Mouse (Mus musculus): ENCODE measurements around the gene Ms4a1. TPM values are rescaled to one million over a fixed set of nuclear protein-coding genes. Genes with fewer than 3 reads are reported as not detected.

The Ms4a1 gene
- 47.6 TPM for polyA plus RNA-seq (2014; fragmentation: Illumina TruSeq; extraction: RNeasy Lipid Tissue Mini Kit (QIAGEN cat#74804); ENCODE audit: low read depth, low replicate concordance)

GRCm38 (mm10) chr19:11266052-11266845 is at the start of gene Ms4a1:
TSS of gene Ms4a1 (minus strand) at chr19:11266241.

DNA sequence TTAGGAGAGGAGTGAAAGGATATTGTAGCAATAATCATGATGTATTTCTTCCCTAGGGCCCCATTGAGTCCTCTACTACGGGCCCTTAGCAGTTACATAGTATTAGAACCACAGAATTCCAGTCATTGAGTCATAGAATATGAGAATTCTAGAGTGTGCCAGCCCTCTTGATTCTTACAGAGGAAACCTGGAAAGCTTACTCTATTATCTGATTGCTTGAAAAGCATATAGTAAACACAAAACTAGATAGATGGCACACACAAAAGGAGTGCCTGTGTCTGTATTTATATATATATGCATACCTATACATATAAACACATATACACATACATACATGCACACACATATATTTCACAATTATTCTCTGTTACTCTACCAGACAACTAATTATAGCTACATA is 48.3 kb upstream of the Ms4a1 start, which contains the start of gene Ms4a14:
Ms4a14 (minus strand) TSS at position 101 of the 400 bp plus-strand sequence.

DNA sequence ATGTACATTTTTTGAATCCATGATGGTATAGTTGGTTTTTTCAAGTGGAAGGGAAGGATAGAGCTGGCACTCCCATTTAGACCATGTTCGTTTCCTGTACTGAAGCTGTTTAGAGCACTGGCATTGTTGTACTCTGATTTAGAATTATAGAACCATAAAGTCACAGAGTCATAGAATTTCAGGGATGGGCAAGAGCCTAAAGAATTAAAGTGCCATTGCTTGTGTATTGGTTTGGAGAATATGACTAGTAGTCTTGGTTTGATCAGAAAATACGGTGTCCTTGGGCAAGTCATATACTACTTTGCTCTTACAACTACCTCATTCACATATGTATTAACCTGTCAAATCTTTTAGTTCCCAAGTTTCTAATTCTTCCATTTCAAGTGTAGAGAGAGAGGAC is 17.7 kb upstream of the Ms4a1 start, which contains the start of gene Ms4a5:
Ms4a5 (minus strand) TSS at position 101 of the 400 bp plus-strand sequence.

DNA sequence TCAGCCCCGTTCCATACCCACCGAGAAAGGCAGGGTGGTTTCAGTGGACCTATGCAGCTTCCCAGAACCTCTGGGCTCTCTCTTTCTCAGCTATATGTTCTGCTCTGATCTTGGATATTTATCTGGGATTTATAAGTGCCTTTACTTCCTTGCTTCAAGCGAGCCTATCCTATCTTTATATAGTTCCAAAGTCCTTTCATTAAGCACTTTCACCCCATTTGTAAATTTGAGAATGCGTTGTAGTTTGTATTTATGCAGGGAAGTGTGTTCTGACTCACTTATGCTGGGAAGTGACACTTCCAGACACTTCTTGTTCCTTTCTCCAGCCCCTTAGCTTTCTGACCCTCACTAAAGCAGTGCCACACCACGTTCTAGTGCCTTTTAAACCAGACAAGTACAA is 33.7 kb downstream of the Ms4a1 start, which contains the start of gene Ms4a12:
Ms4a12 (minus strand) TSS at position 101 of the 400 bp plus-strand sequence.

Other genes starting within 250 kb of the Ms4a1 start
- 0.32 TPM for gene Ms4a18, start 248.2 kb downstream of the Ms4a1 start, polyA plus RNA-seq (2014; fragmentation: Illumina TruSeq; extraction: RNeasy Lipid Tissue Mini Kit (QIAGEN cat#74804); ENCODE audit: low read depth, low replicate concordance)
- 842 TPM for gene Ms4a8a, start 185.1 kb downstream of the Ms4a1 start, polyA plus RNA-seq (2014; fragmentation: Illumina TruSeq; extraction: RNeasy Lipid Tissue Mini Kit (QIAGEN cat#74804); ENCODE audit: low read depth, low replicate concordance)
- not detected for gene 1700017D01Rik, start 135.4 kb downstream of the Ms4a1 start, polyA plus RNA-seq (2014; fragmentation: Illumina TruSeq; extraction: RNeasy Lipid Tissue Mini Kit (QIAGEN cat#74804); ENCODE audit: low read depth, low replicate concordance)
- not detected for gene 1700025F22Rik, start 100.9 kb downstream of the Ms4a1 start, polyA plus RNA-seq (2014; fragmentation: Illumina TruSeq; extraction: RNeasy Lipid Tissue Mini Kit (QIAGEN cat#74804); ENCODE audit: low read depth, low replicate concordance)
- not detected for gene Ms4a13, start 69.5 kb downstream of the Ms4a1 start, polyA plus RNA-seq (2014; fragmentation: Illumina TruSeq; extraction: RNeasy Lipid Tissue Mini Kit (QIAGEN cat#74804); ENCODE audit: low read depth, low replicate concordance)
- gene Ms4a12, start 33.8 kb downstream of the Ms4a1 start, polyA plus RNA-seq (2014; fragmentation: Illumina TruSeq; extraction: RNeasy Lipid Tissue Mini Kit (QIAGEN cat#74804); ENCODE audit: low read depth, low replicate concordance): 57.5 TPM
- 0.63 TPM for gene Ms4a5, start 17.6 kb upstream of the Ms4a1 start, polyA plus RNA-seq (2014; fragmentation: Illumina TruSeq; extraction: RNeasy Lipid Tissue Mini Kit (QIAGEN cat#74804); ENCODE audit: low read depth, low replicate concordance)
- gene Ms4a14, start 48.2 kb upstream of the Ms4a1 start, polyA plus RNA-seq (2014; fragmentation: Illumina TruSeq; extraction: RNeasy Lipid Tissue Mini Kit (QIAGEN cat#74804); ENCODE audit: low read depth, low replicate concordance): 6.3 TPM
- 24.3 TPM for gene Ms4a7, start 69.9 kb upstream of the Ms4a1 start, polyA plus RNA-seq (2014; fragmentation: Illumina TruSeq; extraction: RNeasy Lipid Tissue Mini Kit (QIAGEN cat#74804); ENCODE audit: low read depth, low replicate concordance)
- gene Ms4a4a, start 109.3 kb upstream of the Ms4a1 start, polyA plus RNA-seq (2014; fragmentation: Illumina TruSeq; extraction: RNeasy Lipid Tissue Mini Kit (QIAGEN cat#74804); ENCODE audit: low read depth, low replicate concordance): 13.7 TPM
- gene Ms4a4c, start 138.5 kb upstream of the Ms4a1 start, polyA plus RNA-seq (2014; fragmentation: Illumina TruSeq; extraction: RNeasy Lipid Tissue Mini Kit (QIAGEN cat#74804); ENCODE audit: low read depth, low replicate concordance): 11.6 TPM
- gene Ms4a4b, start 177.3 kb upstream of the Ms4a1 start, polyA plus RNA-seq (2014; fragmentation: Illumina TruSeq; extraction: RNeasy Lipid Tissue Mini Kit (QIAGEN cat#74804); ENCODE audit: low read depth, low replicate concordance): 19.9 TPM
- 28.8 TPM for gene Ms4a6c, start 203.1 kb upstream of the Ms4a1 start, polyA plus RNA-seq (2014; fragmentation: Illumina TruSeq; extraction: RNeasy Lipid Tissue Mini Kit (QIAGEN cat#74804); ENCODE audit: low read depth, low replicate concordance)
- gene Gm8369, start 219.7 kb upstream of the Ms4a1 start, polyA plus RNA-seq (2014; fragmentation: Illumina TruSeq; extraction: RNeasy Lipid Tissue Mini Kit (QIAGEN cat#74804); ENCODE audit: low read depth, low replicate concordance): 12.7 TPM

Measured in sigmoid colon, adult 10 weeks (tissue).